Mouse (Mus musculus) kidney, adult 2 months (tissue): ENCODE measurements at regions not wholly inside any gene's neighbourhood (a gene's known extent, or its start where the extent isn't known, plus 50 kb on each side); places are given as distances from the start of the nearest gene placed in this dataset.

Experiments
- CTCF ChIP-seq: fragments of 200-500 bp; conservative IDR thresholded peaks from 2 replicates; pipeline ENCODE4 v1.5.1; 2011; ENCODE audit warnings: low read depth, mild to moderate bottlenecking, control low read depth, low read length, moderate library complexity, mixed read lengths; ENCODE audit not compliant: insufficient read depth, insufficient read length
- POLR2A ChIP-seq: fragments of 200-500 bp; IDR thresholded peaks from one replicate; pipeline ENCODE4 v1.6.1; 2011; ENCODE audit warnings: low read depth, low read length, control low read depth

DNA sequence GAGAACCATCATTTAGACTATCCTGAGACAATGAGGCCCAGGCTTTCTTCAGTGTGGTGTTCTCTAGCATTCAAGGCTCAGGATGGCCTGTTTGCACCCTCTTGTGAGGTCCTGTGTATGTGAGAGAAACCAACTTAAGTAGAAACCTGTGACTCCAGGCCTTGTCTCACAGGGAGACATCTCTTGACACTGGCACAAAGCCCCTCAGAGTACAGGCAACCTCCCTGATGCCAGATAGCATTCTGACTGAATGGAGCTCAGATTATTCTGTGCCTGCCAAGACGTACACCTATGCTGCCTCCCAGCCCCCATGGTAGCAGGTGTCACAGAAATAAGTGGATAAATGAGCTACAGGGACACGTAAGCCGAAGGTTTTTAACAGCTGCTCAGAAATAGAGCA is 77.9 kb upstream of the Ccn6 start:
- TF ChIP-seq POLR2A: no peak
- TF ChIP-seq CTCF: no peak
